Mouse (Mus musculus) v-Abl transformed pro-B cells (cell line): Measurements from ENCODE around the gene Tnfrsf14.

Experiments used
- in situ Hi-C, 2 experiments: fragments of 400-800 bp; cut with MboI; formaldehyde crosslinking; loops; one replicate each; pipeline ENCODE4 v1.15.1; 2025; ENCODE audit not compliant: unreplicated experiment in 2 of 2

The Tnfrsf14 gene

GRCm38 (mm10) chr4:154927899-154928337 lies 445 bp downstream of the Tnfrsf14 start:
- in situ Hi-C loops, result loop anchor here in 1 of 2 experiments (25.0 kb wide), 1 partner anchor 659 kb away; no protein-coding TSS in a partner anchor

GRCm38 (mm10) chr4:154926969-154927898 lies 1.1 kb downstream of the Tnfrsf14 start:
- in situ Hi-C loops, result loop anchor here in 1 of 2 experiments (25.0 kb wide), 1 partner anchor 660 kb away; no protein-coding TSS in a partner anchor

DNA sequence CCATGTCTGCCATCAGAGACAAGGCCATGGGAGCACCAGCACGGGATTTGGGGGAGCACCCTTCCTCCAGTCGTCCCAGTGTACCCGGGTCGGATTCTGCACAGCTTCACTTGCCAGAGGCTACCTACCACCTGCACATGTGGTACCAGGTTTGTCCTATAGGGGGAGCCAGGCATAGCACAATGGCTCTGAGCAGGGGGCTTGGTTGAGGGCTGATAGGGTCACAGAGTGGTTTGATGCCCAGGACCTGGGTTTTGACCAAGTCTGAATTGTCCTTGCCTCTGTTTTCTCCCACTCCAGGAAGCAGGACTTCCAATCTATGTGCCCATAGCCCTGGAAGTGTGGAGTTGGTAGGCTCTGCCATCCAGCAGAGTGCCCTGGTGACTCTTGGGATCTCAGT lies 3.0 kb downstream of the Tnfrsf14 start:
- in situ Hi-C loops, result loop anchor here in 1 of 2 experiments (25.0 kb wide), 1 partner anchor 662 kb away; no protein-coding TSS in a partner anchor

DNA sequence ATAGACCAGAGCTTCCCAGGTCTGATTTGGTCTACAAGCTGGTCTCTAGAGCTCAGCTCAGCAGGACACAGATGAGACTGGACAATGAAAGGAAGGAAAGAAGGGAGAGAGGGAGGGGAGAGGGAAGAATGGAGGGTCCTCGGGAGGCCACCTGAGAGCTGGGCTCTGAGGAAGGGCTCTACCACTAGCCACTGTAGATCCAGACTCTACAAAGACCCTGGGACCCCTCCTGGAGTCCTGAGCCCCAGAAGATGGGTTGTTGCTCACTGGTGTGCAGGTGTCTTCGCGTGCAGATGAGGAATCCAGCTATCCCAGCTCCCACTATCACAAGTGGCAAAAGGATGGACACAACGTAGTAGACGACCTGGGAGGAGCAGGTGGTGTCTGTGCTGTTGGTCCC lies 5.4 kb downstream of the Tnfrsf14 start:
- in situ Hi-C loops, result no loop called here

- in situ Hi-C loops, result no loop called here
Measured at GRCm38 (mm10) chr4:154922291-154922690, 6.1 kb downstream of the Tnfrsf14 start.

GRCm38 (mm10) chr4:154916662-154917061 lies 11.7 kb downstream of the Tnfrsf14 start:
- in situ Hi-C loops, result no loop called here

DNA sequence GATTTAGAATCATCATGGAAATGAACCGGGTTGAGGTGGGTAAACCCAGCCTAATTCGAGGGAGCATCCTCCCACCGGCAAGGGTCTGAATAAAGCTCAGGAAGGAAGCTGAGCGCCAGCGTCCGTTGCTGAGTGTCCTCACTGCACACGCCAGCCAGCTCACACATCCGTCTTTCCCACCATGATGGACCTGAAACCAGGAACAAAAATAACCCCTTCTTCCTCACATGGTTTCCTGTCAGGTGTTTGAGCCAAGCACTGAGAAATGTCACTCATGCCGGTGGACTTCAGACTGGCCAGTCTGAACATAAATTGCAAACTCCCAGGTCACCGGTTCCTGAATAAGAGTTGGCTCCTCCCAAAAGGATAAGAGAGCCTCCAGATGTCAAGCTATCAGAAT lies 13.1 kb downstream of the Tnfrsf14 start:
- in situ Hi-C loops, result no loop called here

DNA sequence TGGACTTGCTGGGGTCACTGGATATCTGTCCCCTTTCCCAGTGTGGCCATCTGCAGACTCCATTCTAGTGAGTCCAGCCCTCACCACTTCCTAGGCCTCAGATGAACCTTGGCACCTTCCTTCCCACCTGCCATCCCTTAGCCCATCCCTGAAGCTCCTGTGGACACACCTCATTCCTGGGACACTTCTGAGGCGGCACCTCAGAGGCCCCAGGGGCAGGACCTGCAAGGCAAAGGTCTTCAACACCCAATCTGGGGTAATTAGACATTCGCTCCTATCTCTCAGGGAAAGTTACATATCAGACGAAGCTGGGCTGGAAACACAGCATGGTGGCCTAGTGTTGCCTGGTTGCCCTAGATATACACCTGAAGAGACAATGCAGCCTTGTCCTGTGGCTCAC lies 13.7 kb downstream of the Tnfrsf14 start:
- in situ Hi-C loops, result no loop called here

DNA sequence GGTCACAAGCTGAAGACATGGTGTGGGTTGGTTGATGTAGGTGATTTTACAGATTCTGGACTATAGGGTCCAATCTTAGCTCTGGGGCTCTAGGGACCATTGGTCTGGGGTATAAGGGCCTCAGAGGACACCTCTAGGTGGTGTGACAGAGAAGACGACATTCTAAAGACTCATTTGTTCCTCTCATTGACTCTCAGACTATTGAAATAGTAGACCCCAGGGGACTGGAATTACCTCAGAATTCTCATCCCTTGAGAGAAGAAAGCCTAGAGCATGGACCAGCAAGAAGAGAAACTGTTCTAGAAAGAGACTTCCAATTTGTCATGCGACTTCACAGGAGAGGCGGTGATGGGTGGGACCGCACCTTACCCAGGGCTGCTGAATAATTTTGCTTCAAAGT lies 14.1 kb downstream of the Tnfrsf14 start:
- in situ Hi-C loops, result no loop called here

DNA sequence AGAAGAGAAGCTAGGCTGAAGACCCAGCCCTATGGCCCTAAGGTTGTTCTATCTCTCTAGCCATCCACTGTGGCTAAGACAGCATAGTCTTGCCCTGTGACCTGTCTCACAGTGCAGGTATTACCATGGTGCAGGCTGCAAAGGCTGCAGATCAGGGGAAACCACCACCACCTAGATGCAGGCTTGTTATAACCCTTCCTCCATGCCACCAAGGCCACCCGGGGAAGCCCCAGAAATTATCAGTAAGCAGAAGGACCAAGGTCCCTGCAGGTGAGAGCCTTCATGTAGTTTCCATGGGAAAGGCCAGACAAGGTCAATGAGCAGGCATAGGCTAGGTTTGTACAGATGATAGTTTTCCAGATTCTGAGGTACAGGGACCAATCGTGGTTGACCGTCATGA lies 14.5 kb downstream of the Tnfrsf14 start:
- in situ Hi-C loops, result no loop called here

DNA sequence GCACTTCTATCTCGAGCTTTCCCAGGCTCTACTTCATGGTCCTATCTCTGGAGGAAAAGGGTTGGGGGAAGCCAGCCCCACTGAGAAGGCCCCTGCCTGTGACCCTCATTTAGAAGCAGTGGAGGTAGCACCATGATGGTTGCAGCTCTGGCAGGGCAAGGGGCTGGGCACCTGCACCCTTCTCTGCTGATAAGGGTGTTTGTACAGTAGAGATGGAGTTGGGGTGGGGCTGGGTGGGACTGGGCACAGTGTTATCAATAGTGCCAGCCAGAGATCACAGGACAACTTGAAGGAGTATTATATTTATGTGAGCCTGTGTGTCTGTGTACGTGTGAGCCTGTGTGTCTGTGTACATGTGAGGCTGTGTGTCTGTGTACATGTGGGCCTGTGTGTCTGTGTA lies 16.7 kb downstream of the Tnfrsf14 start:
- in situ Hi-C loops, result no loop called here

DNA sequence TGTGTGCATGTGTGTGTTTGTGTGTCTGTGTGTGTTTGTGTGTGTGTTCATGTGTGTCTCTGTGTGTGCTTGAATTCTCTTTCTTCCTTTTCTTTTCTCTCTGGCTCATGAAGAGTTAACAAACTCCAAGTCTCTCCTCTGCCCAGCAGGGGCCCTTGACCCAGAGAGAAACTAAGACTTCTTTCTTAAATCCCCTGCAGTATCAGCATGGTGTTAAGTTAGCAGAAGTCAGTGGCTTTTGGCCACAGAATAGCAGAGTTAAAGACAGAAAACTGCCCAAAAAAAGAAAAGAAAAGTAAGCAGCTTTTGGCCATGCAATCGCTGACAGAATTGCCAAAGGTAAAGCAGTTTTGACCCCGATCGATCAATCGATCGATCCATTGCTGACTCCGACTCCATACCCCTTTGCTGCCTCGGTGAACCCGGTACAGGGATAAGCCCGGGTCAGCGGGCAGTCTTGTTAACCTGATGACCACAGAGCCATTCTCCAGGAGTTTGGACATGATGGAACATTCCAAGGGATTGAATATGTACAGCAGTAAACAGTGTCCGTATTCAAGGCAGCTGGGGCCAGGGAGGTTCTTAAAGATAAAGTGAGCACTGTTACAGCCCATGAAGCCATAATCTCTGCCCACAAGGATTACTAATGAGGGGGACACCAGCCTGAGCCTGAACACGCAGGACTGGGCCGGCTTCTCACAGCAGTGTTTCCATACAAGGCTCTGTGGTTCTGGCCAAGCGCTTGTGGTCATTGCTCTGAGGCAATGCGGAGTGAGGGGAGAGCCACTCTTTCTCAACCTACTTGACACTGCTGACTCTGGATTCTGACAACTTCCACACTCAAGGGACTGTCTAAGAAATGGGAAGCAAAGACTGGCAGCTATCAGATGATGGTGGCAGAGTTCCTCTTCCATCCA lies 17.5 kb downstream of the Tnfrsf14 start:
- in situ Hi-C loops, result no loop called here

GRCm38 (mm10) chr4:154908490-154908889 lies 19.9 kb downstream of the Tnfrsf14 start:
- in situ Hi-C loops, result no loop called here

GRCm38 (mm10) chr4:154907833-154908232 lies 20.5 kb downstream of the Tnfrsf14 start:
- in situ Hi-C loops, result no loop called here

GRCm38 (mm10) chr4:154904185-154905071 lies 23.9 kb downstream of the Tnfrsf14 start:
- in situ Hi-C loops, result no loop called here

DNA sequence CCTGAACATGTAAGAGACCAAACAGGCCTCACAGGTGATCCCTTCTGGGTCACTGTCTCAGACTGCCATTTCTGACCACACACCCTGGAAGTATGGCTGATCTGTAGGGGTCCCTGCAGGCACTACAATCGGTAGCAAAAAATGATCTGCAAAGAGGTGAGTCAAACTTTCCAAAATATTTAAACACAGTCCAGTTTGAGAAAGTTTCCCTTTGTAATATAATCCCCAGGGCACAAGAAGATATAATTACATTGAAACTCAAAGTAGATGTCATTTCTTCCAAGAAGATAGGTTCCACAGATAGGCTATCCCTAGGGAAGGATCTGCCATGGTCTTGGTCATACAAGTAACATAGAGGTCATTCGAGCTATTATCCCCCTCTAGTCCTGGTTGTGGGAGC lies 26.0 kb downstream of the Tnfrsf14 start:
- in situ Hi-C loops, result no loop called here

- in situ Hi-C loops, result loop anchor here in 1 of 2 experiments (25.0 kb wide), 1 partner anchor 564 kb away; the partner anchor contains the start of gene Tmem52
Measured at GRCm38 (mm10) chr4:154898506-154899446, 29.6 kb downstream of the Tnfrsf14 start, which contains the start of gene Fam213b. Fam213b (minus strand) TSS chr4:154899135.

DNA sequence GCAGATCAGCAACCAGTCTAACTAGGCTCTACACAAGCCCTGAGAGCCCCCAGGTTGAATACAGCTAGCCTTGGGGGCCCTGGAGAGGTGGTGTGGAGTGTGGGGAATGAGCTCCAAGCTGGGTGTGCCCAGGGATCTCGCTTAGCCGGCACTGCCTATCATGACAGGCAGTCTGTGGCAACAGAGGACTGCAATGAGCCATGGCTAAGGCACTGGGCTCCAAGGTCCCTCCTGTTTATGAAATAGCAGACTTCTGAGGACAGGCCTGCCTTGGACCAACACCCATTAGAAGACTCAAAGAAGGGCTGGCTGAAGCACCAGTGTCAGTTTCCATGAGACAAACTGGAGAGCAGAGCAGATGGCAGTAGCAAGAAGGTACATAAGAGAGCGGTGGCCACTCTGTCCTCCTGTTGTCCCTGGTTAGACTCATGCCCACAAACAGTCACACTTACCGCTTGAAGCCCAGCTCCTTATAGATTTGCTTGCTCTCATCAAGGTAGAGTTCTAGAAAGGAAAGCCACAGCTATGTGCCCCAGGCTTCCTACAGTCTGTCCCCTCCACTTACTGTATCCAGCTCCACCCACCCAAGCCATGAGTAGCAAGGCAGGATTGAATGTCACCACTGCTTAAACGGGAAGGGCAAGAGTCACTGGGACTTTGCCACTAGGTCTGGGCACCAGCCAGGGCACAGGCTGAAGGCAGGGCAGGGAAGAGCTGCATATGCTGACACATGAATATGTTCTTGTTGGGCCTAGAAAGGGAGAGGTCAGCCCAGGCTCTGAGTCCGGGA lies 30.5 kb downstream of the Tnfrsf14 start:
- in situ Hi-C loops, result loop anchor here in 1 of 2 experiments (25.0 kb wide), 1 partner anchor 564 kb away; the partner anchor contains the start of gene Tmem52
